Mouse (Mus musculus) liver, adult (tissue): Measurements from ENCODE around the gene Sox5.

Experiments
- GATA4 ChIP-seq: IDR thresholded peaks from 2 replicates; pipeline ENCODE4 v1.6.1; 2014; ENCODE audit warnings: mild to moderate bottlenecking, low read length; ENCODE audit not compliant: insufficient replicate concordance

Gene Sox5

DNA sequence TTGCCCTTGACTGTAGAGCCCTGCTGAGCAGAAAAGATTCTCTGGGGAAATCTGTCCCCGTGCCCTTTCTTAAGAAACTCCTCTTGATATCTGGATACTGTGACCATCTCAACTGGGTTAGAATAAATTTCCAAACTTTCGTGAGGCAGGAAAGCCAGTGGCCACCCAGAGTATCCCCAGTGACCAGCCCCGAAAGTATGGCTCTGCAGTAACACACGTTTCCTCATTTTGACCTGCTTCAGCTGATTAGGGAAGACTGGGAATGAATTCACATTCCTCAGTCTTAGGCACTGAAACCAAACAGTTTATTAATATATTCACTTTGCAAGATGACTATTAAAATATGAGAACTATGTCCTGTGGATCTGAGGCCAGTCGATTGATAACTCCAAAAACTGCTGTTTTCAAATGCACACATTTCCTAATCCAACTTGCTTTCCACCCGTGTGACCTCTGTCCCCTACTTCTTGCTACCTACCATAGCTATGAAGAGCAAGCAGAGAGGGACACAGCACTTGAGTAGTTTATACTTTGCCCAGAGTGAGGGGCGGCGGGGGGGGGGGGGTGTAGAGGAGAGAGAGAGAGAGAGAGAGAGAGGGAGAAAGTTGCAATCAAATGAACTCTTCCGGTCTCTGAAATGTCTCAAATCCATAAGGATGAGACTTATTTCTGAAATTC lies 1.0 kb downstream of the Sox5 start:
- no peak for TF ChIP-seq GATA4

DNA sequence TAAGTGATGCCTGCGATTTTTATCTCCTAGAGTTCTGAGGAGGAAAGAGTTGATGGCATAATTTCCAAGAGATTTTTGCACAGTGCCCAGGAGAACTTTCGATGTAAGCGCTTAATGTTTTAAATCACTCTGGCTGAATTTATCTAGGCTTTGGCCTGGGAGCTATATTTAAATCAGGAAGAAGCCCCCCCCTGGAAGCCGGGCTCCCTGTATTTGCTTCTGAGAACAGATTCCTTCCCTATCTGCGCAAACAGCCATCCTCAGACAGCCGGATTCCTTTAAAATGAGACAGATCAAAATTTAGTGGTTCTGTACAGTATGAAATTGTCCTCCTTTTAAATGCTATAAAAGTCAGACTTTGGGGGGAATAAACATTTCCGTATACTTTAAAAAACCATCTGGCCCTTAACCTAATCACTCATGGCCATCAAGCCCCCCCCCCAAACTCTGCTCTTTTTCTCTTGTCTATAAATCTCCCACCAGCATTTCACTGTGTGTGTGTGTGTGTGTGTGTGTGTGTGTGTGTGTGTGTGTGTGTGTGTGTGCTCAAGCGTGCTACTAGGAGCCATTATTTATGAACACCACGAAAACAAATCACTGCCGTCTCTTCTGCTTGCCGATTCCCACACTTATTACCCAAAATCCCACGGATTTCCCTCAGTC lies 1.7 kb downstream of the Sox5 start:
- no peak for TF ChIP-seq GATA4

DNA sequence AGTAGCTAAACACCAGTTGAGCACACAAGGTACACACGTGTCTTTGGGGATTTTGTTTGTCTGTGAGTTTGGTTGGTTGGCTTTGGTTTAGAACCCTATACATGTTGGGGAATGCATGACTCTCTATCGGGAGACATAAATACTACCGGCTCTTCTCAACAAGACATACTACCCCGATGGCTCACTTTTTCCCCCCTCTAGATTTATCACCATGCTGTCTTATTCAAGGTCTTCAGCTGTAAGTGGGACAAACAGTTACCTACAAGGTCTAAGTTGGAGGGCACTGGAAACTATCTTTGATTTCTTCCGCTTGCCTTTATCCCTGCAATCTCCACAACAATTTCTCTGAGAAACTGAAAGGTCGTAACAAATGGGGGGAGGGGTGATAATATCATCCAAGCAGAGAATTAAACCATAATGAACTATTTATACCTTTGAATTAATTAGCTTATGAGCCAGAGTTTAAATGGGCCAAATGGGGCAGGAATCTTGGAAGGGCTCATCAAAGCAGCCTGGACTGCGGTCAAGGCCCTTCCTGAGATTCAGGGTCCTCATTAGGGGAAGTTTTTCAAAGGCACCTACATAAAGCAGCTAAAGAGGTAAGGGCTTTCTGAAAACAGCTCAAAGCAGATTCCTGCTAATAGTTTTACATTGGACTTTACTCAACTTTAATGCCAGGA lies 4.3 kb downstream of the Sox5 start:
- TF ChIP-seq GATA4, result no peak

DNA sequence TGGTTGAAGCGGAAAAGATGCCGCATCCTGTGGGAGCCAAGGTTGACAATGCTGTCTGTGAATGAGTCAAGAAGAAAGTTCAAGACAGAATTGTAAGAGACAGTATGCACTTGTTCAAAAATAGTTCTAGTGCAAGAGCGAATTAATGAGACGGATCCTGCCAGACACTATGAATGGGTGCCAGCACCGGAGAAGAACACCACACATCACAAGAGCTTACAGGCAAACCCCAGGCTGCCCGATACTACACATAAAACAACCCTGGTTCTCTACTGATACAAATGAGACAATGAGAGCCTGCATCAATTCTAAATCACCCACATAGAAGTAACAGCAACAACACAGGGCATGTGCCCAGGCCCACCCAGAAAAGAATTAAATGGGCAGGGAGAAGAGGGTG lies 8.0 kb downstream of the Sox5 start:
- no peak for TF ChIP-seq GATA4

DNA sequence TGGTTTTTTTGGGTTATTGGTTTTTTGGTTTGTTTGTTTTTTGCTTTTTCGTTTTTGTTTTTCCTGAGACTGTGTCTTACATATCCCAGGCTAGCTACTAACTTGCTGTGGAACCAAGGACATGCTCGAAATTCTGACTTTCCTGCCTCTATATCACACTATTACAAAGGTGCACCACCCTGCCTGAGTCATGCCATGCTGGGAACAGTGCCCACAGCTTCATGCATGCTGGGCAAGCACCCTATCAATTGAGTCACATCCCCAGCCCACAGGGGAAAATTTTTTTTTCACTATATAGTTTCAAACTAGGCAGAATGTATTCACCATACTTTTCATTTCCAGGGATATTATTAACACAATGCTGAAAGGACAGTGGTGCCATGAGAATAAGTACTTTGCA lies 8.8 kb downstream of the Sox5 start:
- TF ChIP-seq GATA4, result no peak

DNA sequence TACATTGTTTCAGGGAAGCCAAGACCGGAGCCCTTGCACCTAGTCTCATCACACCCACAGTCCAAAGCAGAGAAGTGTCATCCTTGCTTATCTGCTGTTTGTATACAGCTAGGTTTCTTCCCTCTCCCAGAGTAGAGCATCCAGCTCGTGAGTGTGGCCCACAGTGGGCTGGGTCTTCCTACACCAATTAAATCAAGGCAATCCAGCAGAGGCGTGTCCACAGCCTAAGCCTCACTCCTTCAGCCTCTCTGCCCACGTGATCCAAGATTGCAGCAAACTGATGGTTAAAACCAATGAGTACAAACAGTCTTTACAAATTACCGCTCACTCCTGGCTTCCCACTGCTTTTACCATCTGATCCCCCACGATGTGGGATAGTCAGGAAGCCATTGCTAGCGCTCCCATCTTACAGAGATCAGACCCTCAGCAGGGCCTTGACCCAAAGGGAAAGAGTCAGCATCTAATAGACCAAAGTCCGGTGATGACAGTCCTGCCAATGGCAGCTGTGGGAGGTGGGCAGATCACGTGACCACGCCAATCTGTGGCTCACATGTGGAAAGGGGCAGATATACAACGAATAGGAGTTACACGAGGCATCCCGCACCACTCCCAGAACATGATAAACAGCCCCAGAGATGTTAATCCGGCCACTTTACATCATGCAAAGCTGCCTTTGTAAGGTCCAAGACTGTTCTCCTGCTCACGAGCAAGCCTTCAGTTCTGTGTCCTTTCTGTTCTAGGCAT lies 9.4 kb downstream of the Sox5 start:
- no peak for TF ChIP-seq GATA4

DNA sequence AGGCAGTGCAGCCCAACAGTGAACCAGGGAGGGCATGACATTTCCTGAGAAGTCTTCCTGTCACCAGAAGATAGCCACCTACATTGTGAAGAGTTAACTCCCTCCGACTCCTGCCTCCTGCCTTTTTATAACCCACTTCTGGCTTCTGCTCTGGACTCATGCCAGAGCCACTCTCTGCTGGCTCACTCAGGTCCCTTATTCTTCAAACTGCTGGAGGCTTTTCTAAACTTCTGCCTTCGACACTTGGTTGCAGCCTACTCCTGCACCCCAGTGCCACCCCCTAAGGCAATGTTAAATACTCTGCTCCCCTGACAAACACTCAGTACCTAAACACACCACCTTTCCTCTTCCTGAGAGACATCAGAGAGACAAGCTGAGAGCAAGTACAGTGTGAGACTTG lies 12.7 kb downstream of the Sox5 start:
- TF ChIP-seq GATA4, result no peak

DNA sequence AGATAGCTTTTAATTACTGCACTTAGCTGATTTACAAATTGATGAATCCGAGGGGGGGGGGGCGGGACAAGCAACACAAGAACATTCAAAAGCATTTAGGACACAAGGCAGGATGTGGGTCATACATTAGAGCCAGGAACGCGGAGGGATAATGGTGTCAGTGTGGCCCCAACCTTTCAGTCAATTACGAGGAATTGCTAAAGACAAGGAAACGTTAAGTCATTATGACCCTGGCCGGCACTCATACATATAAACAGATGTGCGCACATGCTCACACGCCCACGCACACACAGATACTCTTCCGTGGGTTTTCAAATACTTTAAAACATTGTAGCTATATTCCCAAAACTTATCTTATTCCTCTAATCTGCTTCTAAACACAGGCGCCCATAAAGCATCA lies 19.9 kb downstream of the Sox5 start:
- TF ChIP-seq GATA4, result no peak

DNA sequence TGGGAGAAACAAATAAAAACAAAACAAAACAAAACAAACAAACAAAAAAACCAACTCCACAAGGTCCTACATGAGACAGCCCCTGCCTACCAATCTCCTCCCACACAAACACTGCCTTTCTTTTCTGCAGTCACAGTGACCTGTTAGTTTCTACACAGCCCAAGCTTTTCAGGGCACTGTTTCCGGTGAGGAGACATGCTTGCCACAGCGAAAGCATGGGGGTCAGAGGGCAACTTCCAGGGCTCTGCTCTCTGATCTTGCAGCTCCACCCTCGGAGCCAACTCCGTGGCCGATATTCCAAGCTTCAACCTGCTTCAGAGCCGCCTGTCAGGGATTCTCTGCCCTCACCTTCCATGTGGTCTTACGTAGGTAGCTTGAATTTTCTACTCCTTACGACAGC lies 22.6 kb downstream of the Sox5 start:
- TF ChIP-seq GATA4, result no peak

DNA sequence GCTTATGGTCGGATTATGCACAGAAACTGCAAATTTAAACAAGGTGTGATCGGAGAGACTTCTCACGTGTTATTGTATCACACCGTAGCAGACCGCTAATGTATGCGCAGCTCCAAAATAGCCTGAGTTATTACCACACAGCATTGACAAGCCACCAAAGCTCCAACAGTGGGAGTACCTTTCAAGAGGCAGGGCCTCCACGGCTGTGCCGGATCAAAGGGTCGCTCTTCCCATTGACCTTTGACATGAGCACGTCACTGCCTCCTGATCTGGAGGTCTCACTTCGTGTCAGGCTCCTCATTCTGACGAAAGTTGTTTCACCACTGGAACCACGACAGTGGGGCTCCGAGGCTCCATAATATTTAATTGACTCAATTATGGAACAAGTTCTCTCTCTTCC lies 24.4 kb downstream of the Sox5 start:
- TF ChIP-seq GATA4, result no peak

DNA sequence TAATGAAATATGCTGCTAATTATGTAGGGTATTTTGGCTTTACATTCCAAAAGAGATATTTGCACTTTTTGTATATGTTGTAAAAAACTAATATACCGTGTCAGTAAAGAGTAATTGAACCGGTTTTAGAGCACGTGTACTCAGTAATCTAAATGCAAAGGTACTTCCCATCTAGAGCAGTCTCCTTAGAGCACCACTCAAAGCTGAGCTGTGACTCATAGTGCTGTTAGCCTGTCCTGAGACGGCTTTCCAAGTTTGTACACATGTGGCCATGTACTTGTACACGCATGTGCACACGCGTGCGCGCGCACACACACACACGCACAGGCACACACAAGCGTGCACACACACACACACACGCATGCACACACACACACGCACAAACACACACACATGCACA lies 25.3 kb downstream of the Sox5 start:
- TF ChIP-seq GATA4, result no peak

DNA sequence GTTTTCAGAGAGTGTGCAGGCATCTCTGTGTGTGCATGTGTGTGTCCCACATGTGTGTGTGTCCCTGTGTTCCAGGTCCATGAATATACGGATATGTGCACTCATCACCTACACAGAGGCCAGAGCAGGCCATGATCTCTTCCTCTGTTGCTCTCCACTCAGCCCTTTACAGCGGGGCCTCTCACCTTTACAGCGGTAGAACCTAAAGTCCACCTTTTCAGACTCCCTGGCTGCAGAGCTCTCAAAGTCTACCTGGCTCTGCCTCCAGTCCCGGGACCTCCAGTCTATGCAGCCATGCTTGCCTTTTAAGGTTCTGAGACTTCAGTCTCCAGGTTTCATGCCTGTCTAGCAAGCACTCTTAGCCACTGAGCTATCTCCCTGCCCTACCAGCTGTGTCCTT lies 26.5 kb downstream of the Sox5 start:
- TF ChIP-seq GATA4, result no peak

DNA sequence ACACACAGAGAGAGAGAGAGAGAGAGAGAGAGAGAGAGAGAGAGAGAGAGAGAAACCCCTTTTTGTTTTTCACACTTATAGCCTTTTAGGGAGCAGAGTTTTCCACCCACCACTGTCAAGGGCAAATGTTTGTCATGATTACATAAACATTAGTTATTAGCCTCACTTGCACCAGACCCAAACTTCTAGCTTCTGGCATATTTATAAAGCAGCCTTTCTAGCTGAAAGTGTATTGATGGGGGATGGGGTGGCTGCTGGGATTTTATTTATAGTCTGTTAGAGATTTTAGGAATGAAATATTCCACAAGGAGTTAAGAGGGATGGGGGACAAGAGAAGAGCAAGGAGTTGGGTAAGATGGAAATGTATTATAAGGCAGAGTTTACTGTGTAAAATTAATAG lies 27.4 kb downstream of the Sox5 start:
- no peak for TF ChIP-seq GATA4

DNA sequence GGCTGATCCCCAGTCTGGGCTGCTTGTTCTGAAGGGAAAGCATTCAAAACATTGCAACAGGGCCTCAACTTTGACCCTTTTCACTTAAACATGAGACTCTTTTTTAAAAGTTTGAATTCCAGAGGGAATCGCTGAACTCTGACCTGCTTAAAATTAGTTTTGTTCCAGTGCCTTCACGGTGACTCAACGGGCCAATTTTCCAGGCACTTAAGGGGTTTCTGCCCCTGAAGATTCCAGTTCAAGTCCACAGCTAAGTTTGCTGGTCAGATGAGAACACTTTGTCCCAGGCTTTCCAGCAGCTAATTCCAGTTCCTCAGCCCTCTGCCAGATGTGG lies 27.8 kb downstream of the Sox5 start:
- TF ChIP-seq GATA4, result no peak

DNA sequence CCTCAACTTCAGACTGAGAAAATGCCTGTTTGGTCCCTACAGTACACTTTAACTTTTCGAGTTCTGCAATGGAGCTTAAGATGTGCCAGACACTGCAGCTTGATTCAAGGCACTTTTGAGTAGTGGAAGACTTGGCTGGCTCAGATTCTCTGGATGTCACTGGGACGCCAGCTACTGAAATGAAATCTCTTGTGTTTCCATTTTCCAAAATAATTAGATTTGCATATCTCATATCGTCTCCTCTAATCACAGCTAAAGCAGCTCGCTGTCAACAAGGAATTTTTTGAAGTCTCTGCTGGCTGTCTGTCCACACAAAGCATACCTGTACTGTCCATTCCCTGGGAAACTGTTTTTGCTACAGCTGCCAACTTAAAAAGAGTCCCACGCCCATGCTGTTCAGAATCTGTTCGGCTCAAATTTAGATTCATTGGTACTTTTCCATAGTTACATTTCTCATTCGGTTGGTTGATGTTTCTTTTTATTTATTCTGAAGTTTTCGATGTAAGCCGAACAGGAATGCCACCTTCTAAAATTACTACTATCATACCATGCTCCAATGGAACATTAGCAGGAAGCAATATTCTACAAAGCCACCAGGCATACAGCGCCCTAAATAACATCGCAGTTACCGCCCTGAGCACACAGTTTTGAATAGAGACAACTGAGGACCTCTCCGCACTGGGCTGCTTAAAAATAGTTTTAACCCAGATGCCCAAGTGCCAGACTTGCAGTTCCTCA lies 28.4 kb downstream of the Sox5 start:
- TF ChIP-seq GATA4, result no peak

DNA sequence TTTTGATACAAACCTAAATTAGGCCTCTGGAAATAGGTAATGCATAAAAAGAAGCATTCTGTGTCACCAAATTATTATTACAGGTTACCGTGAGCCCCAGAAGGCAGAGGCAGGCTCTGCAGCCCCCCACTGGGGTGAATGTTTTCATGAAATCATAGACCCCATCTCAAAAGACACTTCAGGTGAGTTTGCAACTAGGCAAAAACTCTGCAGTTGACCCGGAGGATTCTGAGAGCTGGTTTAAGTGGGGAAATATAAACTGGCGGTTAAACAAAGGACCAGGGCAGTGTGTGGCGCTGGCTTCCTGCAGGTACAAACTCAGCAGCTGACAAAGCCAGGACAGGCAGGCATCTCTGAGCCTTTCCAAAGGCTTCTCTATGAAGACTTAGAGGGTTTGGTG lies 30.2 kb downstream of the Sox5 start:
- TF ChIP-seq GATA4, result no peak

DNA sequence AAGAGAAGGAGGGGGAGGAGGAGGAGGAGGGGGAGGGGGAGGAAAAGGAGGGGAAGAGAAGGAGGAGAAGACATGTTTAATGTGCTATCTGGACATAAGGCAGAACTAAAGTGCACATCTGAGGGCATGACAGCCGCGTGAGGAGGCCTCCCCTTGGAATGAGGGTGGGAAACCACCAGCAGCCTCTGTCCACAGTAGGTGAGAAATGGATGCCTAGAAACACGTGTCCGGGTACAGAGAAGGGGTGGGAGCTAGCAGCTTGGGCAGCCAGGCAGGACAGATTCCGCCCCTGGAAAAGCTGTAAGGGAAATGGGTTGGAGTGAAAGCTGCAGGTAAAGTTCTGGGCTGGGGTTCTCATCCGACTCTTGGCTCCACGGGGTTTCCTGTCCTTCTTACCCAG lies 31.6 kb downstream of the Sox5 start:
- no peak for TF ChIP-seq GATA4
